Mouse (Mus musculus) monocyte, adult 5-6 weeks (primary cell): Measurements from ENCODE around the gene Aplp2. TPM values are rescaled to one million over a fixed set of nuclear protein-coding genes. Genes with fewer than 3 reads are reported as not detected.
A peak's percentile ranks its signal among the peaks of the same experiment; 100 is the strongest.
"Not testable (repeated sequence)": the region's sequence is repeated elsewhere in the genome, so short reads cannot be mapped to it uniquely, and the experiment has no call there.

Source experiments
- ATAC-seq: fragments of 153-309, 156-312 bp; replicated peaks from 2 replicates; pipeline ENCODE4 v1.8.0; 2017; ENCODE audit warnings: mild to moderate bottlenecking; ENCODE audit not compliant: low TSS enrichment, insufficient number of reproducible peaks, severe bottlenecking, poor library complexity, low FRiP score
- total RNA-seq: library from RNA; stranded (forward); fragments of 200-1000, 200-491, 200-594 nt; gene quantifications from 3 replicates; pipeline ENCODE4 v1.2.3, GENCODE M21; 2017

Aplp2 gene
- total RNA-seq, 1 experiment from 2014 or later: 117 TPM

DNA sequence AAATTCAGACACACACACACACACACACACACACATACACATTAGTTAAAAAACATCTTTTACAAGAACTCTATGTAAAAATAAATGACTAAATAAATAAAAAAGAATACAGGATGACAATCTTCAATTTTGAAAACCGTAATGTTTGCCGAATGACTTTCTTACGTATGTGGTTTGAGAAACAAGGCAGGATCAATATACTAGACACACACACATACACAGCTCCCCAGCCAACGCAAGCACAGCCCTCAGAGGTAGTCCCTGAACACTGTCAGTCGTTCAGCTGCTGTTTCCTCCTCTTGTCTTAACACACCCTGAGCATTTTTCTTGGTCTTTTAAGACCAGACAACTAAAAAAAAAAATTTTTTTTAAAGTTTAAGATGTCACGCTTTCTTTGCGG, 19.2 kb downstream of the Aplp2 start:
- no peak for ATAC-seq

DNA sequence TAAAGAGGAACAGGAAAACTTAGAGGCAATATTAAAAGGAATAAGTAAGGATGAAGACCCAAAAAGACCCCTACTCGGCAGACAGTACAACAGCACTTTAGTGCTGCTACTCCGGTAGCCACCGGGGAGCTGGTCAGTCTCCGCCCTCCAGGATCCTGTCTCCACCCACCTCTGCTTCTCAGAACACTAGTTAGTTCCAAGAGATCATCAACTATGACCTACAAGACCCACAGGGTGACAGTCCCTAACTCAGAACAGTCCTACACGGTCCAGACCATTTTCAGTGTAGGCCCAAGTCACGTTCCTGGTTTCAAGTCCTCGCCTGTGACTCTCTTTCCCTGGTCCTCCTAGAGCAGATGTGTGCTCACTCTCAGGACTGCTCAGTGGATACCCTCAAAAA, 20.1 kb downstream of the Aplp2 start:
- ATAC-seq: no peak

DNA sequence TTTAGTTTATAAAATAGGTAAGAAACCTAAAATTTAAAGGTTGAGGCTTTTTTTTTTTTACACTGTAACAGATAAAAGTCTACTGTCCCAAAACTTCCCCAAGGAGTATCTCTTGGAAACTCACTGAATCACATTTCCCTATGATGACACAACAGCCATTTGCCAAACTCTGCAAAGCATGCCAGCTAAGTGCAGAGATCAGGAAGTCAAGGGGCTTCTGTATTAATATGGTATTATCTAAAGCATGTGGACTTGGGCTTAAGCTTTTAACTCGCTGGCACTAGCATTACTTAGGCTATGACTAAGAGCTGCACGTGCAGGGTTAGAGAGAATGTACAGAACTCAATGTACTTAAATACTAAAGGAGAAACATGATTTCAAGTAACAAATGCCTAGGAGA, 22.4 kb downstream of the Aplp2 start:
- ATAC-seq: no peak

DNA sequence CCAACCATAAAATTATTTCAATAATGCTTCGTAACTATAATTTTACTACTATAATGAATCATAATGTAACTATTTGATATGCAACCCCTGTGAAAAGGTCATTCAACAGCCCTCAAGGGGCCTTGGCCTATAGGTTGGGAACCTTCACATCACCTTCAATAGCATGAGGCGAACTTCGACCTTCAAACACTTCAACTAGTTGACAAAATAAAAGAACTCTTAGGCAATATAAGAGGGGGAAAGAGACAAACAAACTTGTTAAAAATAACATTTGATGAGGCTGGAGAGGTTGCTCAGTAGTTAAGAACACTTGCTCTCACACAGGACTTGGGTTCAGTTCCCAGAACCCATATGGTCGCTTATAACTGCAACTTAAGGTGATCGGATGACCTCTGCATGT, 27.2 kb downstream of the Aplp2 start:
- no peak for ATAC-seq

DNA sequence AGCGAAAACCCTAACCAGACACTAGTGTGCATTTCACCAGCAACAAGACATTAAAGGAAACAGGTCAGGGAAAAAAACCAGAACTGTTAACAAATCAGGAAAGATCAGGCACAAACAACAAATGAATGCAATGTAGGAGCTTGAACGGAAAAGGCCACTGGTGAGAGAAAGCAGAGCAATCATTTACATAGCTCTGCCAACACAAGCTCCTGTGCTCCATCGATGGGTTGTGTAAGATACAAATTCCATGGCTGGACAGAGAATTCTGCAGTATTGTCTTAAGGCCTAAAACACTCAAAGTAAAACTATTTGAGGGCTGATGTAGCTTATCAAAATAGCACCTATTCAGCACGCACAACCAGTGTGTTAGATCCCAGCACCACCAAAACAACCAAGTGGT, 28.6 kb downstream of the Aplp2 start:
- ATAC-seq: no peak

DNA sequence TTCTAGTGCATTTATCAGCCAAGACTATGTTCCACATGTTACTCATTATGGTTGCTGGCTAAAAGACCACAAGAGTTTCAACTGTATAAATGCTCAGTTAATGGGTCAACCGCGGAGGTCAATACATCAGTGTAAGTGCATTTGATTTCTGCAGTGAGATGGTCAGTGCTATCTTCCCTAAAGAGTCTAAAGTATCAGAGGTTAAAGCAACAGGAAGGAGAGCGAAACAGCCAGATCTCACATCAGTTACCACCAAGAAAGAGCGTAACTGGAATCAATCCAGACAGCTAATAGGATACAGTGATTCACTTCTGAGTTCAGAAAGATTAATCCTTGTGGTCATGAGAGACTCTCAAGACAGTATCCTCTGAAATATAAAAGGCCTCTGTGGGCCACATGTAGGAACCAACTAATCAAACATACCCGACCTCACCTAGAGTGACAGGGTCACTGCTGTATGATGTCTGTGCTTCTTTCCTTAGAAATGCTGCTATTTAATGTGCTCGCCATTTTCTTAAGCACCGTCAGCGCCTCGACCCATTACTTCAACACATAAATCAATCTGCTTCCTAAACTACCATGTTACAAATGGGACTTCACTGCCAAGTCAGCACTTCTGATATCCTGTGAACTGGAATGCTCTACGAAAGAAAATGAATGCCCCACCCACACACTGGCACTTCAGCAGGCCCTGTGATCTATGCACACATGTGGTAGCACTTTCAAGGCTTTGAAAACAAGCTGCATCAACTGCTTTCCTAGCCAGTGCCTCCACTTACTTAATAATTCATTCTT, 30.1 kb downstream of the Aplp2 start:
- no peak for ATAC-seq

DNA sequence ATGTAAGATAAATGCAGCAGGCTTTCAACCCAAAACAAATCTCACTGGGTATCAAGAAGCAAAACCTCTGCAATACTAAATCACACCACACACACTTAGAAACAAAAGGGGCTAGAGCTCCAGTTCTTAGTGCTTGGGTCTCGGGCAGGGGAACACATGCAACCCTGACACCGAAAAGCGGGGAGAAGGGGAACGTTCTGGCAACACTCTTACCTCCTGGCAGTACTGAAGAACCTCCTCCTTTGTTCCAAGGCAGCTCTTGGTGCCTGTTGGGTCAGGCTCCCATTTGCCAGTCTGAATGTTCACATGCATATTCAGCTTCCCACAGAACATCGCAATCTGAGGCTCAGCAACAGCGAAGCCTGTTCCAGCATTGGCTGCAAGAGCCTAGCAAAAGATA, 33.9 kb downstream of the Aplp2 start:
- ATAC-seq: no peak

DNA sequence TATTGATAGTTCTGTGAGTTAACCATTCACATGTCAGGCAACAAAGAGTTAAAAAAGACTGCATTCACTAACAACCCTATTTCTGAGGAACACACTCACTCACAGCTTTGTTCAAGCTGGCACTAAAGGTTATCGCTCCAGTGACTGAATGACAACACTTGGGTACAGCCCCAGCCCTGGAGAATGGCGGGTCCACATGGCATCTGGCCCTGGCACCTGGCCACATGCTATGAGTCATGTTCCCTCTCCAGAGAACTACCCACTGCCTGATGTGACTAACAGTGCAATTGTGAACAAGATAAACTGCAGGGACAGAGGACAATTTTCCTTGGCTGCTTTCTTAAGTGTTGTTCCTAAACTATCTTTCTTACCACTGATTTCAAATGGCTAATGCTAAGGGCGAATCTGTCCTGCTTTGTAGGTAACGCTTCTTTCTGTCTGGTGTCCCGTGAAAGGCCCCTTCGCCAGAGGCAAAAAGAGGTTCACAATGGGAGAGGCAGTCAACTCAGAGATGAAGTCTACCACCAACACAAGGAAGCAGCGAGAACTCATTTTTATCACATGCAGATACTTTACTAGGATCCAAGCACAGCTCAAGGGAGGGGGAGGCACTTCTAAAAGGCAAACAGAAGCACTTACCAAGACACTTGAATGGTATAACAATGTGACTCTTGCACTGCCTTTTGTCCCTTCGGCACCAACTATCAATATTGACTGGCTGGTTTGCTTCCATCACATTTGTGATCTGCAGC, 35.1 kb downstream of the Aplp2 start:
- ATAC-seq: no peak

DNA sequence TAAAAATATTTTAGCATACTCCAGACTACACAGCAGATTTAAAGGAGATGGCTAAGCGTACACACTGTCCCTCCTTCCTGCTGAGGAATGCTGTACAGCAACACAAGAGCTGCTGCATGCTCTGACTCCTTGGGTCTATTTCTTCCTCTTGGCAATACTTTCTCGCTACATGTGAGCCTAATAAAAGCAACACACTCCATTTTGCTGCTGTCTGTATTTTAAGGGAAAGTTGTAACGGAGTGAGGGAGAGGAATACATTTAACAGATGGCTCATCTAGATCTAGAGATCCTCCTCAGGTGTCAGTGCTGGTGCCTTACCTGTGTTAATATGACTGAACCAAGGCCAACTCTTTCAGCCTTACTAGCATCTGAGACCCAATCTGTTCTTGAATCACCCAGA, 35.6 kb downstream of the Aplp2 start:
- ATAC-seq: no peak

DNA sequence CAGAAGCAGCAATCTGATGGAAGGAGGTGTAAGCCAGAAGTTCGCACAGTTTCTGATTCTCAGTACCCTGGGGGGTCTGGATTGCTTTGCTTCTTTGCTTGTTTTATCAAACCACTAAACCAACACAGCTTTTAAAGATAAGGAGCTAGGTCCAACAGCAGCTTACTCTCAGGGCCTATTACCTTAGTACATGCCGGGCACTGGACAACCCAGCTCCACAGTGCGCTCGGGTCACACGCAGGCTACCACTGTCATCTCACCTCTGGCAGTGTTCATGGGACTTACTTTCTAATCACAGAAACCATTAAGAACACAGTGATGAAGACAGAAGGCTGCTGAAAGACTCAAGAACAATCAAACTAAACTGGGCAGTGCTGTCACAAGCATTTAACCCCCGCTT, 36.3 kb downstream of the Aplp2 start:
- no peak for ATAC-seq

DNA sequence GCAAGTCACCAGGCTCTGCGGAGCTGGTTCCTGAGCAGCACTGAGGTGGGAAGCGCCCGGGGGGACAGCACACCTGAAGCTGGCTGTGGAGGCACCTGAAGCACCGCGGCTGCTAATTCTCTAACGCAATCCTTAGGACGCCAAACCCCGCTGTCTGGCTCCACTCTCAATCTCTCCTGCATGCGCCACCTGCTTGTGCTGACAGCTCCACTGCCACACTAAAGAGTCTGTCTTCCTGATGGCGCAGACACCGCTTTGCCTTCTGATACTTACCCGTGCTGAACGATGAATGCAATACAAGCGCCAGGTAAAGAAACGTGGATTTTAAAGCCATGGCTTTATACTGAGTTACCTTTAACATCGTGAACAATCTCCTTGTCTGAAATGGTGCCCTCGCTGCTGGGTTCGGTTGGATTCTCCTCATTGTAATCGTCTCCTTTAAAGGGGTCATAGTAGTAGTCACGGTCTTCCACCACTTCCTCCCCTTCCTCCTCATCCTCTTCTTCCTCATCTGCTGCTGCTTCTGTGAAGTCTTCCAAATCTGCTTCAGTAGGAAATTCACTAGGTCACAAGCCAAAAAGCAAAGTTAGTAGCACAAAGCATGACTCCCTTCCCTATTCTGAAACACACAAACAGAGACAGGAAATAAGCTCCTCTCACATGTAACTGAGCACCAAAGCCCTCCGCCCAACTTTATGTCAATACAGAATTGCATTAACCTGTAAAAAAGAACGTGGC, 43.1 kb downstream of the Aplp2 start:
- ATAC-seq: no peak

DNA sequence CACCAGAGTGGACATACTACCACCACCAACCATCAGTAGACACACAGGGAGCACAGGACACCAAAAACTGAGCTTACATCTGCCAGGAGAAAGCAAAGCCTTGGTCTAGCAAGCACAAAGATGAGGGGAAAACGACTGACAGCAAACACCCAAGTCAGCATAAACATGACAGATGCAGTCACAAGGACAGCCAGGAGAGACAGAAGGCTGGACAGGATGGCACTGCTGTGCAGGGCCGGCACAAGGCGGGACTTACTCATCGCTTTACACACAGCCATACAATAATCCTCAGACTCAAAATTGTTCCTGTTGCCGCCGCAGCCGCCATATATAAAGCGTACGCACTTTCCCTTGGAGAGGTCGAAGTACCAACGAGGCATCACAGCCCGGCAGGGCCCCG, 44.3 kb downstream of the Aplp2 start:
- no peak for ATAC-seq

DNA sequence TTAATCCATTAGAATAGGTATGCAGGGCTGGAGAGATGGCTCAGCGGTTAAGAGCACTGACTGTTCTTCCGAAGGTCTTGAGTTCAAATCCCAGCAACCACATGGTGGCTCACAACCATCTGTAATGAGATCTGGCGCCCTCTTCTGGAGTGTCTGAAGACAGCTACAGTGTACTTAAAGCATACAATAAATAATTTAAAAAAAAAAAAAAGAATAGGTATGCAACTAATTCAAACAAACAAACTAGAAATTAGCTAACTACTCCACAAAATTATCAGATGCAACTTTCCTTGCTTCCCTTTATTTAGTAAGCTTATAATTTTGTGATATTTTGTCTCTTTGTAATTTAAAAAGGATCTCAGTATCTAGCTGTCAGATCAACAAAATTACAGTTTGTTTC, 46.1 kb downstream of the Aplp2 start:
- ATAC-seq: not testable (repeated sequence)

DNA sequence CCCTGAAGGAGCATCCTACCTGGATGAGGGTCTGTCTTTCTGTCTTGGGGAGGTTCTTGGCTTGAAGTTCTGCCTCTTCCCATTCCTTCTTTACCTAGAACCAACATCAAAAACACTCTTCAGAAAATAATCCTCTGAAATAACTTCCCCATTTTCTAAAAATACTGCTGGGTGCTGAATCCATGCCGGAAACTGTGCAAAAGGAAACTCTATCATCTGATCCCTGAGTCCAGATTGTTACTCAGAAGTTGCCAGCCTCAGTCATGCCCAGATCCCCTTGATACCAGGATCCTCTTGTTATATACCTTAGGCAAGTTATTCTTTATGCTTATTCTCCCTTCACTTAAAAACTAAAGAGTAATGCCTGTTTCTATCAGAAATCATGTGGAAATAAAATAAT, 48.3 kb downstream of the Aplp2 start:
- ATAC-seq: no peak

DNA sequence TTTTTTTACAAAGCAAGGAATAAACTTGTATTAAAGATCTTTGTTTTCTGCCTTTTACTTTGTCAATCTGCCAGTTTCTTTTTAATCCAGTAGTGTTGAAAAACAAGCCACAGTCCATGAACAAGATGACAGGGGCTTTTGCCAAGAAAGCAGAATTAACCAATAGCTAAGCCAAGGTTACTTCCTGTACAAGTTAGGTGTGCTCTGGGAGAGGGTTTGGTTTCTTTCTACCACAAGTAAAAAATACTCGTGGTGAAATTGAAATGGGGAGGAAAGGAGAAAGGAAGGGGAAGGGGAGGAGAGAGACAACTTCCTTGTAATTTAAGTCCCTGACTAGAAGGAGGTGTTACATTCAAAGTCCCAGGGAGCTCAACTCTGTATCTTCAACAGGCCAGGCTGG, 48.7 kb downstream of the Aplp2 start:
- ATAC-seq: no peak

DNA sequence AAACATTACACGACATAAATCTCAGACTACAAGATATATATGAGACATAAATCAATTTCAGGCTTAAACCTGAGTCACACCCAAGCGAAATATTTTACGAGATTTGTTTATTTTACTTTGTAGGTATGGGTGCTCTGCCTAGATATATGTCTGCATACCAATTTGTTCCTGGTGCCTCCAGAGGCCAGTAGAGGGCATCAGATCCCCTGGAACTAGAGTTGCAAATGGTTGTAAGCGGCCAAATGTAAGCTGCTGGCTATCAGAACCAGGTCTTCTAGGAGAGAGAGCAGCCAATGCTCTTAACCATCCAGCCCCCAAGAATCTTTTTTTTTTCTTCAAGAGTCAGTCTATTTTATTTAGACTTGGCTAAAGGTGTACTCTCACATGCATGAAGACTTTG, 51.7 kb downstream of the Aplp2 start:
- no peak for ATAC-seq

DNA sequence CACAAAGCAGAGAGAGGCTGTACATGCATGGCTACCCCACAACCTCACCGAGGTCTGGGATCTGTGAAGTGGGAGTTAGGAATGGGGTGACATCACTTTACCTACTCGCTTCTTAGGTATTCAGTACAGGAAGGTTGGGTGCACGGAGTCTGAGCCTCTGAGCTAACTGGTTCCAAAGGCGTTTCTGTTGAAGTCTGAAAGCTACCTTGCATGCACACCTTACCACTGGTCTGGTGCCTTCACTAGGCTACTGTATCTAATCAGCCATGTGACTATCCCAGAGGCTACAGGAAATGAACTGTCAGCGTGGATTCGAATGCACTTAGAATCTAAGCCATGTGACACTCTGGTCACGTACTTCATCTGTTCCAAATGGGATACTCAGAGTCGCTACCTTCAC, 55.0 kb downstream of the Aplp2 start:
- ATAC-seq: no peak

DNA sequence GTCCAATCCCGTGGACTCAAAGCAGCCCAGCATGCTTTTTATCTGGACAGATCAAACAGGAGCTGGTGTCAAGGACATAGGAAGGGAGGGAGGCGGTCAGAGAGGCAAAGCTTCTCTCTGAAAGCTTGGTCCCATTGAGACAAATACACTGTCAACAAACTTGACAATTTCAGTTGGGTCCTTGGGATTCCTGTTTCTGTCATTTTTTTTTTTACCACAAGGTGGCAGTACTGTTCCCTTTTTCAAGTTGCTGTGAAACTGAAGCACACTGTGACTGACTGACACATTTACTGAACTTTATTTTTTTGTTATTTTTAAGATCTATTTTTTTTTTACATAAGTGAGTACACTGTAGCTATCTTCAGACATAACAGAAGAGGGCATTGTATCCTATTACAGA, 60.6 kb downstream of the Aplp2 start:
- ATAC-seq: peak; percentile 51; the same call in 1 of the 2 replicates

DNA sequence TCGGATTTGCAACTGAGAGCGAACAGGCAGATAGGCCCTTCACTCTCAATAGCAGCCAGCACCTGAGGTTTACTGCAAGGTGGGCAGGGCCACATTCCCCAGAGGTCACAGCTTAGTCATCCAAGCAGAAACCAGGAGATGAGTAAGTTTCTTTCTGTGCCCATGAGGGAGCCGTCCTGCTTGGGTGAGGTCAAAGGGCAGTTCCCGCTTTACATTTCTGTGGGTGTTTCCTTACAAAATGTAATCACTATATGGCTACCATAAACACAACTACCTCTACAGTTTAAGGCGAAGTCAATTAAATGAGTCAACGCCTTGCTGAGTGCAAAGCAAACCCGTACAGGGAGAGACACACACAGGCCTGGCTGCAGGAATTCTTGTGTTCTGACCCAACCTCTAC, 63.5 kb downstream of the Aplp2 start:
- no peak for ATAC-seq
